Mouse (Mus musculus): ENCODE measurements around the gene Lima1. TPM values are rescaled to one million over a fixed set of nuclear protein-coding genes. Genes with fewer than 3 reads are reported as not detected.

The Lima1 gene
- total RNA-seq (2012; rRNA removed) = 69.9 and 92.7 TPM in 2 replicates

DNA sequence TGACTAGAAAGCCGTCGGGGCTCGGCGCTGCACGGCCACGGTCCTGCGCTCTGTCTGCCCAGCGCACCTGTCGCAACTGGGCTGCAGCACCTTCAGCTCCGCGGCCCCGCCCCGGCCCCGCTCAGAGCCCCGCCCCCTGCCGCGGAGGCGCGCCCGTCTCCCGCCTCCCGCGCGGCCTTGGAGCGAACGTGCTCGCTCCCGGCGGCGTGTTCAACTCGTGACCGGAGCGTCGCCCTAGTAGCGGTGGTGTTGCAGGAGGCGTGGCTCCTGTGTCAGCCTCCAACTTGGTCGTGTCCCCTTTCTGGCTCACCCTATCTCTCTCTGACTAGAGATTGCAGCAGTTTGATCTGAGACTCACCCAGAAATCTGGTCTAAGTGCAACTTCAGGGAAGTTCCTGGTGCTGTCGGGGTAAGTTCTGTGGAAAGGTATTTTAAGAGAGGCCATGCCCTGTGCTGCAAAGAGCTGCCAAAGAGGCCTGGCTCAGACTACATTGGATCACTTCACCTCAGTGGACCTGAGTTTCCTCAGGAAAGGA is at the start of gene Lima1:
Gene Lima1 (minus strand): TSS at position 123 of the 536 bp plus-strand sequence.
- Histone ChIP-seq H3K9me3 (ENCODE audit: control insufficient read depth, insufficient read depth, low read depth, low read length) (no peaks in the 10 kb centered on the region), H3K4me3 (ENCODE audit: insufficient read depth in 1 of 2, low read depth in 1 of 2, low read length in 2 of 2, poor library complexity in 1 of 2, severe bottlenecking in 1 of 2) (peak within 1 kb of the TSS; percentile 77 to 90), H3K27ac (ENCODE audit: insufficient read depth, low read depth, low read length, poor library complexity, severe bottlenecking) (peak within 1 kb of the TSS; percentile 68), H3K9ac (ENCODE audit: insufficient read depth, low read depth, low read length, poor library complexity, severe bottlenecking) (peak within 1 kb of the TSS; percentile 73), H3K36me3 (ENCODE audit: control insufficient read depth, insufficient read depth, low read length, poor library complexity, severe bottlenecking) (no peaks in the 10 kb centered on the region; the same call in 1 of the 2 replicates), H3K4me1 (ENCODE audit: control insufficient read depth in 2 of 2, insufficient read depth in 2 of 2, low read length in 2 of 2, poor library complexity in 1 of 2) (peaks cover 0 to 8% of the 10 kb centered on the region in 2 experiments; a peak in 1 of 4 replicates)
- in situ Hi-C loops (cut with MboI; ENCODE audit: low sequenced_read_pairs in 2 of 2, unreplicated experiment in 2 of 2) = no loop called here
- TF ChIP-seq HCFC1 (IDR thresholded peaks at IDR 0.05; ENCODE audit: borderline replicate concordance, insufficient read depth, low read length) (no peak), MAFK (IDR thresholded peaks at IDR 0.05; ENCODE audit: insufficient read depth, low read depth, low read length) (no peak), CHD2 (IDR thresholded peaks at IDR 0.05; ENCODE audit: low read depth, low read length) (no peak), ZNF384 (IDR thresholded peaks at IDR 0.05; ENCODE audit: low read depth, low read length) (no peak), ZC3H11A (IDR thresholded peaks at IDR 0.05; ENCODE audit: borderline replicate concordance, low read depth, low read length) (no peak)
- DNase-seq (ENCODE audit: low read depth, low spot score) = peak; percentile 87

DNA sequence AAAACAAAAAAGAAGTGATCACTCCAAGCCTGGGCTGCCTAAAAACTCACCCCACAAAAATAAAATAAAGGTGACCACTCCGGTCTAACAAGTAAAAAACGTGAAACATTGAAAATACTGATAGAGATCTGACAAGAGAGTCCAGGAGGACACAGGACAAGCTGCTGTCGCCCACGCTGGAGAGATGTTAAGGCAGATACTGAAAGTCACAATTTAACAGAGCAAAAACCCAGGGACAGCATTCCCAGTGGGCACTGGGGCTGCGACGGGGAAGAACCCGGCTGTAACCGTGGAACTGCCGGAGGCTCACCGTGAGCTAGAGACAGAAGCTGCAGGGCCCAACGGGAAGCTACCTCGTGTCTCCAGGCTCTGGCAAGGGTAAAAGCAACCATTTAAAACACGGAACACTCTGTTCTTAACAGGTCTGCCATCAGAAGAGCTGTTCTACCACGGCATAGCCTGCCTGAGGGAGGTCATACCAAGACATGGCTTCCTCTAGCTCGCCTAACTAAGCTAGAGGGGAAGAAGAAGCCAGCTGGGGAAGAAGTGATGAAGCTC is 44.4 kb upstream of the Lima1 start:
- Histone ChIP-seq H3K4me1 (ENCODE audit: control insufficient read depth in 2 of 2, insufficient read depth in 2 of 2, low read length in 2 of 2, poor library complexity in 1 of 2) (peaks cover 0 to under 1% of the 10 kb centered on the region in 2 experiments; a peak in 2 of 4 replicates), H3K9ac (ENCODE audit: insufficient read depth, low read depth, low read length, poor library complexity, severe bottlenecking) (no peak overlapping the region), H3K36me3 (ENCODE audit: control insufficient read depth, insufficient read depth, low read length, poor library complexity, severe bottlenecking) (no peaks in the 10 kb centered on the region), H3K9me3 (ENCODE audit: control insufficient read depth, insufficient read depth, low read depth, low read length) (no peaks in the 10 kb centered on the region), H3K4me3 (ENCODE audit: insufficient read depth in 1 of 2, low read depth in 1 of 2, low read length in 2 of 2, poor library complexity in 1 of 2, severe bottlenecking in 1 of 2) (no peak overlapping the region), H3K27ac (ENCODE audit: insufficient read depth, low read depth, low read length, poor library complexity, severe bottlenecking) (no peak overlapping the region)
- DNase-seq (ENCODE audit: low read depth, low spot score) = no peak
- in situ Hi-C loops (cut with MboI; ENCODE audit: low sequenced_read_pairs in 2 of 2, unreplicated experiment in 2 of 2) = no loop called here
- TF ChIP-seq HCFC1 (IDR thresholded peaks at IDR 0.05; ENCODE audit: borderline replicate concordance, insufficient read depth, low read length) (no peak), ZC3H11A (IDR thresholded peaks at IDR 0.05; ENCODE audit: borderline replicate concordance, low read depth, low read length) (no peak), MAFK (IDR thresholded peaks at IDR 0.05; ENCODE audit: insufficient read depth, low read depth, low read length) (no peak), ZNF384 (IDR thresholded peaks at IDR 0.05; ENCODE audit: low read depth, low read length) (no peak), CHD2 (IDR thresholded peaks at IDR 0.05; ENCODE audit: low read depth, low read length) (no peak)

DNA sequence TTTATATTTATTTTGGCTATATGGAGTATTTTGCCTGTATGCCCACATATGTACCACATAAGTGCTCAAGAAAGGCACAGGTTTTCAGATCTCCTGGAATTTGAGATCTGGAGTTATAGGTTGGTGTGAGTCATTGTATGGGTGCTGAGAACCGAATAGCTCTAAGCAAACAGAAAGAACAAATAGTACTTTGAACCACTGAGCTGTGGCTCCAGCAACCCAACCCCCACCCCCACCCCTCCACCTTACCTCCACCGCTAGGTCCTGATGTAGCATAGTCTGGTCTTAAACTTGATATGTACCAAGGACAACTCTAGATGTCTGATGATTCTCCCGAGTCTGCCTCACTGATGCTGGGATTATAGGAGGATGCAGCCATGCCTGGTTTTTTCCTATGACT is 42.0 kb upstream of the Lima1 start:
- TF ChIP-seq ZNF384 (IDR thresholded peaks at IDR 0.05; ENCODE audit: low read depth, low read length) (no peak), HCFC1 (IDR thresholded peaks at IDR 0.05; ENCODE audit: borderline replicate concordance, insufficient read depth, low read length) (no peak), ZC3H11A (IDR thresholded peaks at IDR 0.05; ENCODE audit: borderline replicate concordance, low read depth, low read length) (no peak)
- no peak for DNase-seq (ENCODE audit: low read depth, low spot score)
- H3K4me3 ChIP-seq (ENCODE audit: insufficient read depth in 1 of 2, low read depth in 1 of 2, low read length in 2 of 2, poor library complexity in 1 of 2, severe bottlenecking in 1 of 2) = no peak overlapping the region
- H3K9me3 ChIP-seq (ENCODE audit: control insufficient read depth, insufficient read depth, low read depth, low read length) = no peaks in the 10 kb centered on the region
- in situ Hi-C loops (cut with MboI; ENCODE audit: low sequenced_read_pairs in 2 of 2, unreplicated experiment in 2 of 2) = no loop called here
- no peak overlapping the region for H3K9ac ChIP-seq (ENCODE audit: insufficient read depth, low read depth, low read length, poor library complexity, severe bottlenecking)
- no peak overlapping the region for H3K27ac ChIP-seq (ENCODE audit: insufficient read depth, low read depth, low read length, poor library complexity, severe bottlenecking)
- H3K4me1 ChIP-seq (ENCODE audit: control insufficient read depth in 2 of 2, insufficient read depth in 2 of 2, low read length in 2 of 2, poor library complexity in 1 of 2) = peaks cover 0 to 2% of the 10 kb centered on the region in 2 experiments; a peak in 2 of 4 replicates
- H3K36me3 ChIP-seq (ENCODE audit: control insufficient read depth, insufficient read depth, low read length, poor library complexity, severe bottlenecking) = no peaks in the 10 kb centered on the region

DNA sequence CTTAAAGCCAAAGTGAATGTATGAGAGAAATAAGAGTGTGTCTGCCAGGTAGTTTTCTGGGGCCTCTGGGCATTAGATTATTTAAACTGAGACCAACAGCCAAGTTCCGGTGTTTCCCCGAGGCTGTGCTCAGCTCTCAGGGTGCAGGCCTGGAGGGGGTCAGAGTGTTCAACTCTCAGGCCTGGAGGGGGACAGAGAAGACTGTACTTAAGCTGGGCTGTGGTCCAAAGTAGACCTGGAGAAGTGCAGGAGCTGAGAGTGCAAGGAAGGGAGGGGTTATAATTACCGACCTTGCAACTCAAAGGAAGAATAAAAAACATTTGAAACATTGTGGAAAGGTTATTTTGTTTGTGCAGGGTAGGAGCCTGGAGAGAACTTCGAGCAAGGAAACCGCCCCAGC is 39.4 kb upstream of the Lima1 start:
- Histone ChIP-seq H3K9ac (ENCODE audit: insufficient read depth, low read depth, low read length, poor library complexity, severe bottlenecking) (no peak overlapping the region), H3K27ac (ENCODE audit: insufficient read depth, low read depth, low read length, poor library complexity, severe bottlenecking) (no peak overlapping the region), H3K36me3 (ENCODE audit: control insufficient read depth, insufficient read depth, low read length, poor library complexity, severe bottlenecking) (no peaks in the 10 kb centered on the region), H3K4me1 (ENCODE audit: control insufficient read depth in 2 of 2, insufficient read depth in 2 of 2, low read length in 2 of 2, poor library complexity in 1 of 2) (peaks cover 0 to 2% of the 10 kb centered on the region in 2 experiments; a peak in 2 of 4 replicates), H3K9me3 (ENCODE audit: control insufficient read depth, insufficient read depth, low read depth, low read length) (no peaks in the 10 kb centered on the region), H3K4me3 (ENCODE audit: insufficient read depth in 1 of 2, low read depth in 1 of 2, low read length in 2 of 2, poor library complexity in 1 of 2, severe bottlenecking in 1 of 2) (no peak overlapping the region)
- no peak for DNase-seq (ENCODE audit: low read depth, low spot score)
- in situ Hi-C loops (cut with MboI; ENCODE audit: low sequenced_read_pairs in 2 of 2, unreplicated experiment in 2 of 2) = no loop called here
- TF ChIP-seq HCFC1 (IDR thresholded peaks at IDR 0.05; ENCODE audit: borderline replicate concordance, insufficient read depth, low read length) = no peak
- no peak for TF ChIP-seq ZC3H11A (IDR thresholded peaks at IDR 0.05; ENCODE audit: borderline replicate concordance, low read depth, low read length)
- no peak for TF ChIP-seq CHD2 (IDR thresholded peaks at IDR 0.05; ENCODE audit: low read depth, low read length)
- no peak for TF ChIP-seq MAFK (IDR thresholded peaks at IDR 0.05; ENCODE audit: insufficient read depth, low read depth, low read length)
